Mouse (Mus musculus) adrenal gland, adult (tissue): Measurements from ENCODE around the gene Gprc5b.

ENCODE experiments used
- DNase-seq, 2 experiments: peaks; one replicate each; pipeline ENCODE4 v3.0.0; 2022 to 2023; ENCODE audit warnings: low spot score in 1 of 2; ENCODE audit not compliant: inconsistent age in 2 of 2

Gprc5b gene

GRCm38 (mm10) chr7:118922441-118923202, 72.4 kb downstream of the Gprc5b start:
- peak in 1 of 2 experiments; percentile 51 for DNase-seq
